Mouse (Mus musculus): ENCODE data around the gene Arhgap1. TPM values are rescaled to one million over a fixed set of nuclear protein-coding genes. Genes with fewer than 3 reads are reported as not detected.

The Arhgap1 gene
- polyA plus RNA-seq, 1 experiment: 85.6 TPM

DNA sequence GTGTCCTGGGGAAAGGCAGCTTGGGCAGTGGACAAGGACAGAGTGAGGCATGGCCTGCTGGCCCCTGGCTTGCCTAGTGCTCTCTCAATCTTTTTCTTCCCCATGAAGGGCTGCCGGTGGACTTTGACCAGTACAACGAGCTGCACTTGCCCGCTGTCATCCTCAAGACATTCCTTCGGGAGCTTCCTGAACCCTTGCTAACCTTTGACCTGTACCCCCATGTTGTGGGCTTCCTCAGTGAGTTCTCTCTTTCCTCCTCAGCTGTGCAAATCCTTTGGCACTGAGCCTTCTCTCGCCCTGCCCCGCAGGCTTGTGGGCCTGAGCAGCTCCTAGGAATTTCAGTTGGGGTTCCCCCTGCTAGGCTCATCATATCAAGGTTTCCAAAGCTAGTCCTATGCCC is 20.4 kb downstream of the Arhgap1 start:
- TF ChIP-seq CTCF (IDR thresholded peaks at IDR 0.05; ENCODE audit: low read depth, low read length) (no peak), POLR2A (IDR thresholded peaks at IDR 0.05; ENCODE audit: insufficient read depth, low read length) (no peak), EP300 (IDR thresholded peaks at IDR 0.05; ENCODE audit: insufficient read depth, low read depth, low read length) (no peak)
- H3K9me3 ChIP-seq (replicated peaks; ENCODE audit: control insufficient read depth, insufficient read depth, low read length, poor library complexity, severe bottlenecking): no peaks in the 10 kb centered on the region
- 0 out of 2 replicates have a peak, but pooled peaks cover 4% of the 10 kb centered on the region for H3K36me3 ChIP-seq (ENCODE audit: control insufficient read depth, insufficient read depth, low read length, poor library complexity, severe bottlenecking)
- H3K9ac ChIP-seq (ENCODE audit: low read depth, poor library complexity, severe bottlenecking): no peak overlapping the region
- H3K4me1 ChIP-seq (ENCODE audit: control insufficient read depth, insufficient read depth, low read length): no peaks in the 10 kb centered on the region
- no peaks in the 10 kb centered on the region for H3K27me3 ChIP-seq (ENCODE audit: control insufficient read depth, insufficient read depth, low read length, poor library complexity, severe bottlenecking)
- no peak overlapping the region for H3K27ac ChIP-seq (ENCODE audit: insufficient read depth, low read length)
- H3K4me3 ChIP-seq (ENCODE audit: low read depth, low read length): no peak overlapping the region

DNA sequence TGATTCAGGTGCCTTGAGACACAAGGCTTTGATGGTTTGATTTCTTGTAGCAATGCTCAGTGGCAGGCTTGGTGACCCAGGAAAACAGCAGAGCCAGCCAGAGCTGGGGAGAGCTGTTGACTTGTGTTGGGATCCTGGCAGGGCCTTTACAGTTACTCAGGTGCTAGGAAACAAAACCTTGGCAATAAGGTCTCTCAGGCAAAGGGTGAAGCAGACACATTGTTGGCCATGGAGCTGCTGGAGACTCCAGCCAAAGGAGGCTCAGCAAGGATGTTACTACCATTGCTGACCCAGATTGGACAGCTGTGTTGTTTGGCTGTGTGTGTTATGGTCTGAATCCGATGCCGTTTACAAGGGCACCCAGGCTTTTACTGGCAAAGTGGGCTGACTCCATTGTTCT is 23.9 kb downstream of the Arhgap1 start:
- H3K9me3 ChIP-seq (replicated peaks; ENCODE audit: control insufficient read depth, insufficient read depth, low read length, poor library complexity, severe bottlenecking): no peaks in the 10 kb centered on the region
- H3K27me3 ChIP-seq (ENCODE audit: control insufficient read depth, insufficient read depth, low read length, poor library complexity, severe bottlenecking): no peaks in the 10 kb centered on the region
- no peak overlapping the region for H3K4me3 ChIP-seq (ENCODE audit: low read depth, low read length)
- H3K36me3 ChIP-seq (ENCODE audit: control insufficient read depth, insufficient read depth, low read length, poor library complexity, severe bottlenecking): peaks cover 19% of the 10 kb centered on the region
- TF ChIP-seq EP300 (IDR thresholded peaks at IDR 0.05; ENCODE audit: insufficient read depth, low read depth, low read length) (no peak), POLR2A (IDR thresholded peaks at IDR 0.05; ENCODE audit: insufficient read depth, low read length) (no peak), CTCF (IDR thresholded peaks at IDR 0.05; ENCODE audit: low read depth, low read length) (no peak)
- no peak overlapping the region for H3K9ac ChIP-seq (ENCODE audit: low read depth, poor library complexity, severe bottlenecking)
- H3K4me1 ChIP-seq (ENCODE audit: control insufficient read depth, insufficient read depth, low read length): no peaks in the 10 kb centered on the region
- no peak overlapping the region for H3K27ac ChIP-seq (ENCODE audit: insufficient read depth, low read length)

GRCm38 (mm10) chr2:91674895-91675294 is 25.2 kb downstream of the Arhgap1 start:
- Histone ChIP-seq H3K27me3 (ENCODE audit: control insufficient read depth, insufficient read depth, low read length, poor library complexity, severe bottlenecking) (no peaks in the 10 kb centered on the region), H3K9ac (ENCODE audit: low read depth, poor library complexity, severe bottlenecking) (no peak overlapping the region), H3K4me1 (ENCODE audit: control insufficient read depth, insufficient read depth, low read length) (no peaks in the 10 kb centered on the region), H3K36me3 (ENCODE audit: control insufficient read depth, insufficient read depth, low read length, poor library complexity, severe bottlenecking) (peaks cover 17% of the 10 kb centered on the region), H3K4me3 (ENCODE audit: low read depth, low read length) (no peak overlapping the region), H3K27ac (ENCODE audit: insufficient read depth, low read length) (no peak overlapping the region), H3K9me3 (replicated peaks; ENCODE audit: control insufficient read depth, insufficient read depth, low read length, poor library complexity, severe bottlenecking) (no peaks in the 10 kb centered on the region)
- TF ChIP-seq EP300 (IDR thresholded peaks at IDR 0.05; ENCODE audit: insufficient read depth, low read depth, low read length) (no peak), CTCF (IDR thresholded peaks at IDR 0.05; ENCODE audit: low read depth, low read length) (no peak), POLR2A (IDR thresholded peaks at IDR 0.05; ENCODE audit: insufficient read depth, low read length) (no peak)

- Histone ChIP-seq H3K9ac (ENCODE audit: low read depth, poor library complexity, severe bottlenecking) (no peak overlapping the region), H3K36me3 (ENCODE audit: control insufficient read depth, insufficient read depth, low read length, poor library complexity, severe bottlenecking) (peaks cover 20% of the 10 kb centered on the region), H3K4me1 (ENCODE audit: control insufficient read depth, insufficient read depth, low read length) (no peaks in the 10 kb centered on the region), H3K27me3 (ENCODE audit: control insufficient read depth, insufficient read depth, low read length, poor library complexity, severe bottlenecking) (no peaks in the 10 kb centered on the region), H3K4me3 (ENCODE audit: low read depth, low read length) (no peak overlapping the region), H3K9me3 (replicated peaks; ENCODE audit: control insufficient read depth, insufficient read depth, low read length, poor library complexity, severe bottlenecking) (no peaks in the 10 kb centered on the region), H3K27ac (ENCODE audit: insufficient read depth, low read length) (no peak overlapping the region)
- TF ChIP-seq POLR2A (IDR thresholded peaks at IDR 0.05; ENCODE audit: insufficient read depth, low read length): no peak
- TF ChIP-seq CTCF (IDR thresholded peaks at IDR 0.05; ENCODE audit: low read depth, low read length): no peak
- no peak for TF ChIP-seq EP300 (IDR thresholded peaks at IDR 0.05; ENCODE audit: insufficient read depth, low read depth, low read length)
Measured at GRCm38 (mm10) chr2:91676420-91676819, 26.8 kb downstream of the Arhgap1 start.

DNA sequence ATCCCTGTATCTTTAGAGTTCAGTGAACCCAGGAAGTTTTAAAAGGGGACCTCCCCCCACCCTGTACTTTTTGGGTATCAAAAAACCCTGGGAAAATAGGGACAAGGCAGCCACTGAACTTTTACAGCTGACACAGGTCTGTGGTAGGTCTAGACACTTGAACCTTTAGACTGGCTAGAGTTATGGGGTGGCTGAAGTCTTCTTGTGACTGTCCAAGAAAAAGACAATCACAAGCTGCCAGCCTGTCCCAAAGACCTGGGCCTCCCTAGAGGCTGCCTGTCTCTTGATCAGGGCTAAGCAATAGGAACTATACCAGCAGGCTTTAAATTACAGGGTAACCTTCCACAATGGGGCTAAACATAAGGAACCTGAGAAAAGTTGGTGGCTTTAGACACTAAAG is 27.3 kb downstream of the Arhgap1 start:
- Histone ChIP-seq H3K4me3 (ENCODE audit: low read depth, low read length) (no peak overlapping the region), H3K27ac (ENCODE audit: insufficient read depth, low read length) (no peak overlapping the region), H3K4me1 (ENCODE audit: control insufficient read depth, insufficient read depth, low read length) (no peaks in the 10 kb centered on the region), H3K9ac (ENCODE audit: low read depth, poor library complexity, severe bottlenecking) (no peak overlapping the region), H3K36me3 (ENCODE audit: control insufficient read depth, insufficient read depth, low read length, poor library complexity, severe bottlenecking) (peaks cover 25% of the 10 kb centered on the region), H3K9me3 (replicated peaks; ENCODE audit: control insufficient read depth, insufficient read depth, low read length, poor library complexity, severe bottlenecking) (no peaks in the 10 kb centered on the region), H3K27me3 (ENCODE audit: control insufficient read depth, insufficient read depth, low read length, poor library complexity, severe bottlenecking) (no peaks in the 10 kb centered on the region)
- TF ChIP-seq CTCF (IDR thresholded peaks at IDR 0.05; ENCODE audit: low read depth, low read length) (no peak), EP300 (IDR thresholded peaks at IDR 0.05; ENCODE audit: insufficient read depth, low read depth, low read length) (no peak), POLR2A (IDR thresholded peaks at IDR 0.05; ENCODE audit: insufficient read depth, low read length) (no peak)

- no peaks in the 10 kb centered on the region for H3K4me1 ChIP-seq (ENCODE audit: control insufficient read depth, insufficient read depth, low read length)
- H3K9me3 ChIP-seq (replicated peaks; ENCODE audit: control insufficient read depth, insufficient read depth, low read length, poor library complexity, severe bottlenecking): no peaks in the 10 kb centered on the region
- H3K36me3 ChIP-seq (ENCODE audit: control insufficient read depth, insufficient read depth, low read length, poor library complexity, severe bottlenecking): peaks cover 34% of the 10 kb centered on the region
- no peak overlapping the region for H3K27ac ChIP-seq (ENCODE audit: insufficient read depth, low read length)
- H3K27me3 ChIP-seq (ENCODE audit: control insufficient read depth, insufficient read depth, low read length, poor library complexity, severe bottlenecking): no peaks in the 10 kb centered on the region
- H3K4me3 ChIP-seq (ENCODE audit: low read depth, low read length): no peak overlapping the region
- no peak overlapping the region for H3K9ac ChIP-seq (ENCODE audit: low read depth, poor library complexity, severe bottlenecking)
- TF ChIP-seq CTCF (IDR thresholded peaks at IDR 0.05; ENCODE audit: low read depth, low read length) (peak; percentile 21), POLR2A (IDR thresholded peaks at IDR 0.05; ENCODE audit: insufficient read depth, low read length) (no peak), EP300 (IDR thresholded peaks at IDR 0.05; ENCODE audit: insufficient read depth, low read depth, low read length) (no peak)
Measured at GRCm38 (mm10) chr2:91682850-91683249, 33.2 kb downstream of the Arhgap1 start.

Measured in ES-Bruce4 (cell line).